Mouse (Mus musculus) forebrain, embryonic 10.5 days (tissue): ENCODE measurements around the gene Fam196b. TPM values are rescaled to one million over a fixed set of nuclear protein-coding genes. Genes with fewer than 3 reads are reported as not detected.

Experiments
- DNase-seq: peaks from one replicate; pipeline ENCODE4 v3.0.0-alpha.2; 2017; ENCODE audit warnings: low spot score; ENCODE audit errors: extremely low spot score
- H3K27ac ChIP-seq: fragments of 300-500 bp; sonication (generic); 2 replicates; pipeline ENCODE4 v1.5.1; 2016; ENCODE audit warnings: mild to moderate bottlenecking
- H3K27me3 ChIP-seq: fragments of 300-500 bp; sonication (generic); 2 replicates; pipeline ENCODE4 v1.6.1; 2016; ENCODE audit warnings: mild to moderate bottlenecking; ENCODE audit not compliant: poor library complexity, severe bottlenecking
- H3K36me3 ChIP-seq: fragments of 300-500 bp; sonication (generic); replicated peaks from 2 replicates; pipeline ENCODE4 v1.6.1; 2016; ENCODE audit warnings: mild to moderate bottlenecking, moderate library complexity
- H3K4me1 ChIP-seq: fragments of 300-500 bp; sonication (generic); 2 replicates; pipeline ENCODE4 v1.6.1; 2016
- H3K4me3 ChIP-seq: fragments of 300-500 bp; sonication (generic); 2 replicates; pipeline ENCODE4 v1.5.1; 2016; ENCODE audit warnings: mild to moderate bottlenecking, moderate library complexity
- H3K9me3 ChIP-seq: fragments of 300-500 bp; sonication (generic); 2 replicates; pipeline ENCODE4 v1.6.1; 2016; ENCODE audit warnings: mild to moderate bottlenecking, moderate library complexity
- WGBS: fragments of 180-500 bp; shearing (Covaris S2); methylation state at CpG from one replicate; pipeline ENCODE4 v1.1.7; 2016; 5-methylcytosine and 5-hydroxymethylcytosine counted together
- polyA plus RNA-seq: library from polyadenylated mRNA; unstranded; fragments of >200 nt; fragmentation: Nextera tagmentation; extraction: Ambion mirVana; gene quantifications from 2 replicates; pipeline ENCODE4 v1.2.1, GENCODE M21; 2016

Fam196b gene
- 0.36 TPM in 2 replicates for polyA plus RNA-seq

DNA sequence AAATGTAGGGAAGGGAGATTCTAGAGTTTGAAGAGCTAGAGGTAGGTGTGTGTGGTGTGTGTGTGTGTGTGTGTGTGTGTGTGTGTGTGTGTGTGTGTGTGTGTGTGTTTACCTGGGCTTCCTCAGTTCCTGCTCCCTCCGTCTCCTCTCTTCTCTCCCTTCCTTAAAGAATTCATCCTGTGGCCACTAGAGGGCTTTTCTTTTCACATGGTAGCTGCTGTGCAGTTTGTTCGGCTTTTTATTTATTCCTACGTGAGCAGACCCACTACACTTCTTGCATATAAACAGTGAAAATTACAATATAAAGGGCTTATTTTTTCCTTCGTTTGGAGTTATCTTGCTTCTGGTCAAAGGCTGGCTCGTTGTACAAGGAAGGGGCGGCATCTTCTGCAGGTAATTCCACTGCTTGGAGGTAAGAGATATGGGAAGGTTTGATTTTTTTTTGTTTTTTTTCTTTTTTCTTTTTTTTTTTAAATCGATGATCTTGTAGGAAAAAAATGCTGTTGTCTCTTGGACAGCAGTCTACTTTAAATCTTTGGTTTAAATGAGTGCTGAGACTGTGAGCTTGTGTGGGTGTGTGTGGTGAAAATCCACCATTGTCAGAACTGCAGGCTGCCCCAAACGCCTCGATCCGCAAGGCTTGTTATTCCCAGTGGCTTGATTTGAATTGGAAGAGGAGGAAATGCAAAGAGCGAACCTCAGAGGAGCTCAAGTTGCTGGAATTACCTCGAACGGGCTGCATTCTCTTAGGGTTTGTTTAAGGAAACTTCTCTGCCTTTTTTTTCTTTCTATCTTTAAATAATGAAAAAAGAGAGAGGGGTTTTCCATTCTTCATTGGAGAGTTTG is at the start of gene Fam196b:
Gene Fam196b, plus strand, starts transcription at position 289 of the 846 bp plus-strand sequence.
- Histone ChIP-seq H3K4me1 (peaks cover 31% of the 10 kb centered on the region), H3K27ac (0 out of 2 replicates have a peak within 1 kb of the TSS, but pooled peaks have one; percentile 62), H3K9me3 (no peaks in the 10 kb centered on the region), H3K4me3 (peak within 1 kb of the TSS; percentile 49), H3K27me3 (peaks cover 33% of the 10 kb centered on the region), H3K36me3 (no peaks in the 10 kb centered on the region)
- peak; percentile 18 for DNase-seq
- WGBS = 2% methylated on average over 13 of the region's 13 CpGs

DNA sequence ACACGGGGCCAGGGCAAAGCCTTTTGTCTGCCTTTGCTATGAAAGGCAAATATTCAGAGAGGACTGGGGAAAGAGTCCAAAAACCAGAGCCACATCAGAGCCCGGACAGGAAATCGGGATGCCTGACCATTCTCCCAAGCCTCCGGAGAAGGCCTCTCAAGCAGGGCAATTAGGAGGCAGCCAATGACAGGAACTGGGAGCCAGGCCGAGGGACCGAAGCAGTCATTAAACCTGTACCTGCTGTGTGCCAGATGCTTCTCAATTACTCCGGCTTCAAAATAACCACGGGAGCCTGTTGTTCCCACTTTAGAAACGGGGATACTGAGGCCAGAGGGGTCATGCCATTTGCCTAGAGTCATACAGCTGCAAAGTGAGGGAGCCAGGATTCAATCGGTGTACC is 42.6 kb upstream of the Fam196b start:
- Histone ChIP-seq H3K27me3 (peaks cover 20% of the 10 kb centered on the region), H3K4me1 (peaks cover 28% of the 10 kb centered on the region), H3K4me3 (no peak overlapping the region), H3K36me3 (no peaks in the 10 kb centered on the region), H3K9me3 (no peaks in the 10 kb centered on the region), H3K27ac (peak overlapping the region; percentile 52)
- DNase-seq = no peak
- WGBS = 43% methylated on average over 10 of the region's 10 CpGs

DNA sequence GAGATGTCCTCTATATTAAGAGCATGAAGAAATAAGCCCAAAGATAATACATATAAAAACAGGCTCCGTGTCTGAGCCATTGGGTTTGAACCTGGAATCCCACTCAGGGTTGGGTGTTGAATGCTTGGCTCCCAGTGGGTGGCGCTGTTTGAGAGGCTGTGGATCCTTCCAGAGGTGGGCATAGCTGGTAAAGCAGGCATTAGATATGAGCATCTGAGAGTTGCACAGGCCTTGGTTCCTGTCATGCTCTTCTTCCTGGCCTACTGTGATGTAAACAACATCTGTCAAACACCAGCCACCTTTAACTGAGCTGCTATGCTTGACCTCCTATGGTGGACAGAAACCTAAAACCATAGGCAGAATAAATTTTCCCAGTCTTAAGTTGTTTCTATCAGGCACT is 38.7 kb upstream of the Fam196b start:
- Histone ChIP-seq H3K4me3 (no peak overlapping the region), H3K27me3 (peaks cover 50% of the 10 kb centered on the region), H3K27ac (no peak overlapping the region), H3K4me1 (peaks cover 31% of the 10 kb centered on the region), H3K36me3 (no peaks in the 10 kb centered on the region), H3K9me3 (no peaks in the 10 kb centered on the region)
- WGBS = 40% methylated on average over 2 of the region's 2 CpGs
- no peak for DNase-seq

DNA sequence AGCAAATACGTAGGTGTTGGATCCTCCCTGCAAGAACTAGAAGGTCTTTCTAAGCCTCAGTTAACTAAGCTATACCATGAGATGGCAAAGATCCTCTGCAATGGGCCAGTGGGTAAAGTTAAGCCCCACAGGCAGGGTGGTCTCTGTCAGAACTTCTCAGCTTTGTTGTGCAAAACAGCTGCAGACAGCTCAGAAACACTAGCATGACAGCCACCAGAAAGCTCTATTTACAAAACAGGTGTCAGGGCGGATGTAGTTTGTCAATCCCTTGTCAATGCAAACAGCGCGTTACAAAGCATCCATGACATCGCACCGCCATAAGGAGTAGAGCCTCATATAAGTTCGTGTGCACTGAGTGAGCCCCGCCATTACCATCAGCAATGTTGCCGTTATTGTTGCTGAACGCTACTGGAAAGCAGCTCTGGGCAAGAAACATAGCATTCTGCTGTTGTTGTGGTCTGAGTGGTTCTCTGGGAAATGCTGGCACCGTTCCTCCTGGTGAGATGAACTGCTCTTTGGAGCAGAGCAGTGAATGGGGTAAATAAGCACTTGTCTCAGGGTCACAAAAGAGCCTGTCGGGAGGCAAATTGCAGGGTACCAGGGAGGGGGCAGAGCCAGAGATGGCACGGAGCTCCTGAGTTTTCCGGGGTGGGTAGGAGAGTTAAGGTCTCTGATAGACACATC is 38.1 kb upstream of the Fam196b start:
- no peak overlapping the region for H3K27ac ChIP-seq
- H3K9me3 ChIP-seq = no peaks in the 10 kb centered on the region
- WGBS = 58% methylated on average over 14 of the region's 14 CpGs
- peaks cover 25% of the 10 kb centered on the region for H3K4me1 ChIP-seq
- H3K4me3 ChIP-seq = no peak overlapping the region
- no peaks in the 10 kb centered on the region for H3K36me3 ChIP-seq
- DNase-seq = no peak
- H3K27me3 ChIP-seq = peaks cover 55% of the 10 kb centered on the region

DNA sequence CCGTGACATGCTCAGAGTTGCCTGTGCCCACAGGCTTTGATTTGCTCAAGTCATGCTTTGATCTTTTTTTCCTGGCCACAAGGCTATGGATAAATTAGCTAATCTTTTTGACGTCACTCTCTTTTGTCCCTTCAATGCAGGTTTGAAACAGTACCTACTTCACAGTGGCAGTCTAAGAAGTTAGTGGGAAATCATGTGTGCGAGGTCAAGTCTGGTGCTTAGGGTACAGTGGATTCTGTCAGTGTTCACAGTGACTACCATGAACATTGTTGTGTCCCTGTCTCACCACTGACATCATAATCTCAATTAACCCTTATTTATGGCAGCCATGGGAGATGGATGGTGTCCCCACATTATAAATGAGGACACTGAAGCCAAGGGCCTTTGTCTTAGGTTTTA is 37.6 kb upstream of the Fam196b start:
- DNase-seq = no peak
- H3K4me3 ChIP-seq = no peak overlapping the region
- no peak overlapping the region for H3K27ac ChIP-seq
- H3K27me3 ChIP-seq = peaks cover 61% of the 10 kb centered on the region
- no peaks in the 10 kb centered on the region for H3K36me3 ChIP-seq
- no peaks in the 10 kb centered on the region for H3K9me3 ChIP-seq
- WGBS = 55% methylated on average over 3 of the region's 3 CpGs
- peaks cover 20% of the 10 kb centered on the region for H3K4me1 ChIP-seq

DNA sequence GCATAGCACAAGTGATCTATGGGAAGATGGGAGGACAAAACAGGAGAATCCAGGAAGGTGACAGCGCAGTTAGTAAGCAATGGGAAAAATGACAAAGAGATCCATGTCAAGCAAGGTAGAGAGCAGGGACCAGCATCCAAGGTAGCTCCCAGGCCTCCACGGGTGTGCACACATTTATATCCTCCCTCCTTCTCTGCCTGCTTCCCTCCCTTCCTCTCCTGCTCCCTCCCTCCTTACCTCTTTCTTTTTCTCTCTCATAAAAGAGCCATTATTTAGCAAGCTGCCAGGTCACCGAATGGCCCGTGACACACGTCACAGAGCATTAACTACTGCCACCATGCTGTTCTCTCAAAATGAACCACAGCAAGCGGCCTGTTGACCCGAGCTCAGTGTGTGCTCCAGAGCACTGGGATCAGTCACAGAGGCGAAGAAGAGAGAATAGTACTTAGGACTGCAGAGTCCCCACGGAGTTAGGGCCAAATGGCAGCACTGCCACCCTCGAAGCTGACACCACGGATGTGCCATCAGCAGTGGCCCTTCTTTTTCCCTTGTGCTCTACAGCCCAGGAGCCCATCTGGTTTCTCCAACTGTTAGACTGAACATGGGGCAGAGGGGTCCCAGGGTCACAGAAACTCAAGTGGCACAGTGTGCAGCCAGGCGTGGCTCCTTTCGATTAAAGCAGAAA is 30.4 kb upstream of the Fam196b start:
- no peaks in the 10 kb centered on the region for H3K9me3 ChIP-seq
- H3K27me3 ChIP-seq = peaks cover 94% of the 10 kb centered on the region
- peak; percentile 19 for DNase-seq
- WGBS = 24% methylated on average over 13 of the region's 13 CpGs
- H3K4me1 ChIP-seq = peaks cover 24% of the 10 kb centered on the region
- no peak overlapping the region for H3K27ac ChIP-seq
- no peaks in the 10 kb centered on the region for H3K36me3 ChIP-seq
- H3K4me3 ChIP-seq = no peak overlapping the region

DNA sequence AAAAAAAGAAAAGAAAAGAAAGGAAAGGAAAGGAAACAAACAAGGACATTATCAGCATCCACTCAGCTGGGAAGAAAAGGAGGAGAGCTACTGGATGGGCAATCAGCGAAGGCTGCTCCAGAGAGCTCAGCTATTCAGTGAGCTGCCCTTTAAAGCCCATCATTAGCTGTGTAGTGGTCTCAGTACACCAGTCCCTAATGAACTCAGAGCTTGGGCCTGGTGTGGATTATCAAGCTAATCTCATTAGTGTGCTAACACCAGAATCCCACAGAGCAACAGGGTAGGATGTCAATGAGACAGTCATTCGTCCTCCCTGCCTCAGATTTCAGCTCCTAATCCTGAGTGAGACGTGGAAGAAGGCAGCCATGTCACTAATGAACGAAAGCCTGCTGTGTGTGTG is 24.4 kb upstream of the Fam196b start:
- 6% methylated on average over 4 of the region's 4 CpGs for WGBS

DNA sequence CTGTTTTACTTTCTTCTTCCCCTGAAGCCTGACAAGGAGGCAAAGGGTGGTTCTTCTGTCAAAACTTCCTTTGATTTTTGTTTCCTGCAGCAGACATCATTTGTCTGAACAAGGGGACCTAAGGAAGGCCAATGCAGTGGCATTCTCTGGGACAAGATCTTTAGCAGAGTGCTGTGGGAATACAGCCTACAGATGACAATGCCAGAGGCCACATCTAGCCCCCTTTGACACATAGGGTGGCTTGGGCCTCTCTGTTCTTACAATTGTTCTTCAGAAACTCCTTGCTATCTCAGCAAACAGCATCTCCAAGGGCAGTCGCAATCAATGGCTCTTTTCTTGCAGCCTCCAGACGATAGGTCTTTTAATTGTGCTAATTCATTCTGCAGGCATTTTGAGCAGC is 23.9 kb upstream of the Fam196b start:
- Histone ChIP-seq H3K4me1 (peaks cover 26% of the 10 kb centered on the region), H3K4me3 (no peak overlapping the region), H3K36me3 (no peaks in the 10 kb centered on the region), H3K27ac (peak overlapping the region; percentile 62; the same call in 1 of the 2 replicates), H3K9me3 (no peaks in the 10 kb centered on the region), H3K27me3 (peaks cover 78% of the 10 kb centered on the region)
- no peak for DNase-seq
- 14% methylated on average over 2 of the region's 2 CpGs for WGBS

More for the DNA sequence above, 24.4 kb upstream of the Fam196b start:
- Histone ChIP-seq H3K27me3 (peaks cover 78% of the 10 kb centered on the region), H3K9me3 (no peaks in the 10 kb centered on the region), H3K4me3 (no peak overlapping the region), H3K4me1 (peaks cover 26% of the 10 kb centered on the region), H3K27ac (peak overlapping the region; percentile 62; the same call in 1 of the 2 replicates), H3K36me3 (no peaks in the 10 kb centered on the region)
- DNase-seq = peak; percentile 39

DNA sequence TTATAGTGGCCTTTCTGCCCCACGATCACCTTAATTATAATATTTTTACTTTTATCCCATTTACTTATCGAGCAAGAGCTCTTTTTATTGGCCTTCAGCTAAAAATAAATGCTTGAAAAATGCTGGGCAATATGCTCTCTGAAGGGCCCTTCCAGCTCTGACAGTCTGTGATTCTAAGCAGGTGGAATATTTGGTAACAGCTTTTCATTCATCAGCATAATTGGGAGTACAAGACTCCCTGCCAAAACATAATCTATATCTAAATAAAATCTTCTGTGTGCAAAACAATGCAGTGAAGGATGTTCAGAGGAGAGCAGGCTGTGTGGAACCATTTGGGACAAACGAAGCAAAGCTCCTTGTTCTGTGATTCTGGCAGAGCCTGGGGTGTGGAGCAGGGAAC is 23.3 kb upstream of the Fam196b start:
- Histone ChIP-seq H3K27ac (no peak overlapping the region), H3K4me3 (no peak overlapping the region), H3K9me3 (no peaks in the 10 kb centered on the region), H3K4me1 (peaks cover 26% of the 10 kb centered on the region), H3K27me3 (peaks cover 78% of the 10 kb centered on the region), H3K36me3 (no peaks in the 10 kb centered on the region)
- no peak for DNase-seq
- WGBS = 54% methylated on average over 3 of the region's 3 CpGs

DNA sequence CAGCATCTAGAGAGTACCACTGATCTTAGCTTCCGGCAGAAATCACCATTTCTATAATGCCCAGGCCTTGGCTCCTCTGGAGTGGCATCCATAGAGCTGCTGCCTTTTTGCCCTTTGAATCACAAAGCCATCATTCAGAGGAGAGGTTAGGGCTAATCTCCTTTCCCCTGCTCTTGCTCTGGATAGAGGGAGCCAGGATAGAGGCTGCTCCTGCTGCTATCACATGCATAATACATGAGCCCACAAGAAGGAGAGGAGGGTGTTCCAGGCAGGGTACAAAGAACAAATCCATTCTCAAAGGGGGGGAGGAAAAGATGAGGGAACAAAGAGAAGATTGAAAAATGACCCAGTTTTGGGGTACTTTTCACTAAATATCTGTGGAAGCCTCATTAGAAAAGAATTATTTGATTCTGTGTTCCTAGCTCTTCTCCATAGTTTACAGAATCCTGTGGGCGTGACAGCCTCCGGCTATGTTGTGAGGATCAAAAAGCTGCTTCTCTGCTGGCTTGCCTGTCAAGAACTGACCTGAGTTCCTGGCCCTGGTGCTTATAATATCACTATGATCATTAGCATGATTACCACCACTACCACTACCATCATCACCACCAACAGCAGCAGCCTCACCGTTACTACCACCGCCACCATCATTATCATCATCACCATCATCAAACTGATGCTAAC is 16.8 kb upstream of the Fam196b start:
- no peak for DNase-seq
- peaks cover 58% of the 10 kb centered on the region for H3K27me3 ChIP-seq
- 63% methylated on average over 5 of the region's 5 CpGs for WGBS
- peak overlapping the region; percentile 40; the same call in 1 of the 2 replicates for H3K27ac ChIP-seq
- H3K36me3 ChIP-seq = no peaks in the 10 kb centered on the region
- peaks cover 15% of the 10 kb centered on the region for H3K4me1 ChIP-seq
- H3K9me3 ChIP-seq = no peaks in the 10 kb centered on the region
- H3K4me3 ChIP-seq = no peak overlapping the region

DNA sequence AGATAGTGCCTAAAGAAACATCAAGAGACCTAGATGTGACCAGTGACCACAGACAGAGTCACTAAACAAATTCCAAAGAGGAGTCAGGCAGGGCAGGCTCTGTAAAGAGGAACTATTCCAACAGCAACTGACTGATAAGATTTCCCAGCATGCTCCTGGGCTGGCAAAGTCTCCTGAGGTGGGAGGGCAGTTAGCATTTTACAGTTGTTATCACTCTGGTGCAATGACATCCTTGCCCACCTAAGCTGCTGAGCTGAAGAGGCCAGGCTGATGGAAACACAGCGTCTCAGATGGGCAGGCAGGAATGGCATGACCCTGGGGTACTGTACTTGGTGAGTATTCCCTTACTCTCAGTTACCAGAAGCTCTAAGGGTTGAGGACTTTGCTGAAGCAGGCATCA is 15.1 kb upstream of the Fam196b start:
- no peak for DNase-seq
- Histone ChIP-seq H3K36me3 (no peaks in the 10 kb centered on the region), H3K27ac (no peak overlapping the region), H3K27me3 (peaks cover 41% of the 10 kb centered on the region), H3K9me3 (no peaks in the 10 kb centered on the region), H3K4me1 (peaks cover 15% of the 10 kb centered on the region), H3K4me3 (no peak overlapping the region)
- 87% methylated on average over 1 of the region's 1 CpGs for WGBS

DNA sequence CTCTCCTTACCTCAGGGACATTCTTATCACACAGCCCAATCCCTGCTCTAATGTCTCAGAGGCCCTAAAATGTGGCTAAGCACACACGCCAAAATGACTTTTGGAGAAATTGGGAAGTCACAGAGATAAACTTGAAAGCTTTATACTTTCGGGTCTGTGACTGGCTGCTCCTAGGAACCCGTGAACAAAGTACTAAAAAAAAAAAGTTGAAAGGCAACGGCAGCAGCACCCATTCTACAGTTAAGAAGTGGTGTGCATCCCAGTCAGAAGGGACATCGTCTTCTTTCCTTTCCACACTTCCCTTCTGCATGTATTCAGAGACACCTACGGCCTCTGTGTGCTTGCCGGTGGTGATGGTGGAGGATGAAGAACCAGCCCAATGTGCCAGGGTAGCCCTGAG is 14.6 kb upstream of the Fam196b start:
- WGBS = 95% methylated on average over 7 of the region's 7 CpGs
- no peak for DNase-seq
- no peaks in the 10 kb centered on the region for H3K36me3 ChIP-seq
- H3K4me1 ChIP-seq = peaks cover 15% of the 10 kb centered on the region
- H3K27ac ChIP-seq = no peak overlapping the region
- no peaks in the 10 kb centered on the region for H3K9me3 ChIP-seq
- H3K27me3 ChIP-seq = peaks cover 36% of the 10 kb centered on the region
- H3K4me3 ChIP-seq = no peak overlapping the region
